9 mouse cellular contexts compared by ENCODE assay signal in the genomic region with DNA sequence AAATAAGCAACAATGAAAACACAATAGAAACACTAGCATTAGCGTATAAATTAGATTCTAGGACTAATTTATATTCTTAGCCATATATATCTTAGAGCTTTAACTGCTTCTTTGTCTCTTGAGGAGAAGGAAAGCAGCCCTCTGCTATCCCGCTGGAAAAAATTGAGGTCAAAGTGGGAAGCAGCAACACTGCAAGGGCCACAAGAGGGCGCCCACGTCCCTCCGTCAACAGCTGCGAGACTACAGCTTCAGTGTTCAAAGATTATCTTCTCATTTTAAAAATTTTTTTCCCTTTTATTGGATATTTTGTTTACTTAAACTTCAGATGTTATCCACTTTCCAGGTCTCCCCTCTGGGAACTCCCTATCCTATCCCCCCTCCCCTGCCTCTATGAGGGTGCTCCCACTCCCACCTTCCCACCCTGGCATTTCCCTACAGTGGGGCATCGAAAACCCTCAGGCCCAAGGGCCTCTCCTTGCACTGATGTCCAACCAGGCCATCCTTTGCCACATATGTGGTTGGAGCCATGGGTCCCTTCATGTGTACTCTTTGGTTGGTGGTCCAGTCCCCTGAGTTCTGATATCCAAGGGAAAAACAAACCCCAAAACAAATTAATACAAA. TPM values are rescaled to one million over a fixed set of nuclear protein-coding genes. Genes with fewer than 3 reads are reported as not detected.
A peak's percentile ranks its signal among the peaks of the same experiment; 100 is the strongest.
DNase-seq lines count a peak whose midpoint lies in the region; ATAC-seq lines count a peak whose summit lies in the region.
"Had no signal": no experiment of that assay in that cellular context is flagged by ENCODE, and none has a peak within 500 bp of the region (broad histone marks: within the 10 kb centered on the region; RNA-seq: fewer than 3 reads in every experiment).

No protein-coding gene starts in this region.

- H3K4me1 ChIP-seq in liver, embryonic 12.5 days = peaks cover 8% of the 10 kb centered on the region
- H3K4me1 ChIP-seq in forebrain, embryonic 16.5 days (replicated peaks; ENCODE audit: control insufficient read depth, insufficient read depth, low read length) = peaks cover 14% of the 10 kb centered on the region
- H3K4me1 ChIP-seq in kidney, embryonic 14.5 days (ENCODE audit: control insufficient read depth, insufficient read depth, low read length) = 0 out of 2 replicates have a peak, but pooled peaks cover 2% of the 10 kb centered on the region
- H3K4me1 ChIP-seq in liver, embryonic 13.5 days (replicated peaks) = peaks cover 19% of the 10 kb centered on the region
- no peaks in the 10 kb centered on the region for H3K4me1 ChIP-seq in neural tube, embryonic 12.5 days

- H3K27ac ChIP-seq in liver, embryonic 12.5 days = no peak overlapping the region
- H3K27ac ChIP-seq in forebrain, embryonic 16.5 days (ENCODE audit: low read length) = no peak overlapping the region
- H3K27ac ChIP-seq in kidney, embryonic 14.5 days (ENCODE audit: low read depth, low read length) = no peak overlapping the region
- no peak overlapping the region for H3K27ac ChIP-seq in liver, embryonic 13.5 days
- H3K27ac ChIP-seq in neural tube, embryonic 12.5 days = no peak overlapping the region
- H3K27ac ChIP-seq: embryonic facial prominence, embryonic 15.5 days had no signal

- peaks cover 5% of the 10 kb centered on the region; the same call in 1 of the 2 replicates for H3K27me3 ChIP-seq in liver, embryonic 12.5 days (replicated peaks)
- no peaks in the 10 kb centered on the region for H3K27me3 ChIP-seq in forebrain, embryonic 16.5 days (replicated peaks; ENCODE audit: control insufficient read depth, insufficient read depth, low read length)
- no peaks in the 10 kb centered on the region for H3K27me3 ChIP-seq in kidney, embryonic 14.5 days (ENCODE audit: control insufficient read depth, insufficient read depth, low read length)
- H3K27me3 ChIP-seq in liver, embryonic 13.5 days = no peaks in the 10 kb centered on the region
- no peaks in the 10 kb centered on the region for H3K27me3 ChIP-seq in neural tube, embryonic 12.5 days (replicated peaks)
- H3K27me3 ChIP-seq: embryonic facial prominence, embryonic 15.5 days had no signal

- H3K4me2 ChIP-seq in liver, embryonic 12.5 days = no peak overlapping the region
- H3K4me2 ChIP-seq in forebrain, embryonic 16.5 days (ENCODE audit: low read length) = no peak overlapping the region
- no peak overlapping the region for H3K4me2 ChIP-seq in kidney, embryonic 14.5 days (replicated peaks; ENCODE audit: low read depth, low read length)
- H3K4me2 ChIP-seq in liver, embryonic 13.5 days = no peak overlapping the region
- H3K4me2 ChIP-seq in neural tube, embryonic 12.5 days (replicated peaks) = no peak overlapping the region
- H3K4me2 ChIP-seq: embryonic facial prominence, embryonic 15.5 days had no signal

- no peaks in the 10 kb centered on the region for H3K36me3 ChIP-seq in liver, embryonic 12.5 days
- H3K36me3 ChIP-seq in forebrain, embryonic 16.5 days (ENCODE audit: control insufficient read depth, insufficient read depth) = no peaks in the 10 kb centered on the region
- no peaks in the 10 kb centered on the region for H3K36me3 ChIP-seq in kidney, embryonic 14.5 days (ENCODE audit: control insufficient read depth, insufficient read depth, low read length)
- H3K36me3 ChIP-seq in liver, embryonic 13.5 days = no peaks in the 10 kb centered on the region
- peaks cover 3% of the 10 kb centered on the region; the same call in 1 of the 2 replicates for H3K36me3 ChIP-seq in neural tube, embryonic 12.5 days
- H3K36me3 ChIP-seq: embryonic facial prominence, embryonic 15.5 days had no signal

- WGBS in liver, embryonic 12.5 days (ENCODE audit: insufficient replicate concordance) = 14% methylated on average over 7 of the region's 7 CpGs
- WGBS in forebrain, embryonic 16.5 days = 13% methylated on average over 7 of the region's 7 CpGs
- 15% methylated on average over 7 of the region's 7 CpGs for WGBS in kidney, embryonic 14.5 days
- WGBS in liver, embryonic 13.5 days (ENCODE audit: insufficient replicate concordance) = 13% methylated on average over 7 of the region's 7 CpGs
- 15% methylated on average over 7 of the region's 7 CpGs for WGBS in neural tube, embryonic 12.5 days

- no peak for ATAC-seq in liver, embryonic 12.5 days
- ATAC-seq in forebrain, embryonic 16.5 days = peak; percentile 46
- peak; percentile 49 for ATAC-seq in kidney, embryonic 14.5 days (ENCODE audit: low FRiP score, low TSS enrichment)
- ATAC-seq in liver, embryonic 13.5 days (ENCODE audit: low read depth) = no peak
- peak; percentile 49; the same call in 1 of the 2 replicates for ATAC-seq in neural tube, embryonic 12.5 days (ENCODE audit: low FRiP score, low read depth)

- no peaks in the 10 kb centered on the region for H3K9me3 ChIP-seq in liver, embryonic 12.5 days (replicated peaks)
- H3K9me3 ChIP-seq in forebrain, embryonic 16.5 days (ENCODE audit: control insufficient read depth, low read length) = no peaks in the 10 kb centered on the region
- no peaks in the 10 kb centered on the region for H3K9me3 ChIP-seq in kidney, embryonic 14.5 days (ENCODE audit: control insufficient read depth, low read length)
- no peaks in the 10 kb centered on the region for H3K9me3 ChIP-seq in liver, embryonic 13.5 days (replicated peaks)
- no peaks in the 10 kb centered on the region for H3K9me3 ChIP-seq in neural tube, embryonic 12.5 days
- H3K9me3 ChIP-seq: embryonic facial prominence, embryonic 15.5 days had no signal

- DNase-seq in liver = peak; percentile 79
- peak; percentile 84 to 90 for DNase-seq in cerebellum, adult 18-20 months
- peak; percentile 54 for DNase-seq in liver, embryonic 13.5 days
- peak; percentile 67 for DNase-seq in thymus, postnatal 25 days

- H3K9ac ChIP-seq in liver, embryonic 12.5 days = no peak overlapping the region
- no peak overlapping the region for H3K9ac ChIP-seq in forebrain, embryonic 16.5 days (replicated peaks; ENCODE audit: low read depth, low read length)
- no peak overlapping the region for H3K9ac ChIP-seq in kidney, embryonic 14.5 days (ENCODE audit: low read depth, low read length)
- no peak overlapping the region for H3K9ac ChIP-seq in liver, embryonic 13.5 days
- no peak overlapping the region for H3K9ac ChIP-seq in neural tube, embryonic 12.5 days
- H3K9ac ChIP-seq: embryonic facial prominence, embryonic 15.5 days had no signal

- H3K4me3 ChIP-seq in liver, embryonic 12.5 days = no peak overlapping the region
- H3K4me3 ChIP-seq in forebrain, embryonic 16.5 days (replicated peaks; ENCODE audit: low read length) = no peak overlapping the region
- no peak overlapping the region for H3K4me3 ChIP-seq in kidney, embryonic 14.5 days (ENCODE audit: low read length)
- no peak overlapping the region for H3K4me3 ChIP-seq in liver, embryonic 13.5 days (replicated peaks)
- H3K4me3 ChIP-seq in neural tube, embryonic 12.5 days = no peak overlapping the region
- H3K4me3 ChIP-seq: embryonic facial prominence, embryonic 15.5 days had no signal

RNA-seq across cellular contexts. Expression of a gene that starts 21.2 kb away (rescaled TPM):
- 80.0 and 82.2 TPM in 2 replicates for polyA plus RNA-seq in liver, embryonic 12.5 days (2016; fragmentation: Nextera tagmentation; extraction: Ambion mirVana)
- polyA plus RNA-seq in forebrain, embryonic 16.5 days (2015; fragmentation: Nextera tagmentation; extraction: Ambion mirVana) = 77.5 and 77.7 TPM in 2 replicates
- 58.6 and 81.6 TPM in 2 replicates for polyA plus RNA-seq in kidney, embryonic 14.5 days (2014; fragmentation: Nextera tagmentation; extraction: Ambion mirVana)
- polyA plus RNA-seq in liver, embryonic 13.5 days (2015; fragmentation: Nextera tagmentation; extraction: Ambion mirVana) = 64.1 and 70.4 TPM in 2 replicates
- polyA plus RNA-seq in neural tube, embryonic 12.5 days (2016; fragmentation: Nextera tagmentation; extraction: Ambion mirVana) = 79.6 and 81.0 TPM in 2 replicates

RNA-seq across cellular contexts. Expression of a gene that starts 30.2 kb away (rescaled TPM):
- polyA plus RNA-seq in liver, embryonic 12.5 days (2016; fragmentation: Nextera tagmentation; extraction: Ambion mirVana) = 12.3 and 12.4 TPM in 2 replicates
- 19.2 and 20.4 TPM in 2 replicates for polyA plus RNA-seq in forebrain, embryonic 16.5 days (2015; fragmentation: Nextera tagmentation; extraction: Ambion mirVana)
- polyA plus RNA-seq in kidney, embryonic 14.5 days (2014; fragmentation: Nextera tagmentation; extraction: Ambion mirVana) = 24.3 and 32.8 TPM in 2 replicates
- 10.5 and 11.5 TPM in 2 replicates for polyA plus RNA-seq in liver, embryonic 13.5 days (2015; fragmentation: Nextera tagmentation; extraction: Ambion mirVana)
- polyA plus RNA-seq in neural tube, embryonic 12.5 days (2016; fragmentation: Nextera tagmentation; extraction: Ambion mirVana) = 20.8 and 22.1 TPM in 2 replicates

RNA-seq across cellular contexts. Expression of a gene that starts 49.2 kb away (rescaled TPM):
- polyA plus RNA-seq in liver, embryonic 12.5 days (2016; fragmentation: Nextera tagmentation; extraction: Ambion mirVana) = 8.3 and 8.4 TPM in 2 replicates
- polyA plus RNA-seq in forebrain, embryonic 16.5 days (2015; fragmentation: Nextera tagmentation; extraction: Ambion mirVana) = 16.6 and 17.0 TPM in 2 replicates
- polyA plus RNA-seq in kidney, embryonic 14.5 days (2014; fragmentation: Nextera tagmentation; extraction: Ambion mirVana) = 14.8 and 15.0 TPM in 2 replicates
- 5.5 and 6.0 TPM in 2 replicates for polyA plus RNA-seq in liver, embryonic 13.5 days (2015; fragmentation: Nextera tagmentation; extraction: Ambion mirVana)
- 7.5 and 9.3 TPM in 2 replicates for polyA plus RNA-seq in neural tube, embryonic 12.5 days (2016; fragmentation: Nextera tagmentation; extraction: Ambion mirVana)

Comparison
In these comparisons a context has a peak if more than half of its experiments do, and no peak if none do; other contexts are left out.
1. ATAC-seq: peak in forebrain, embryonic 16.5 days (single experiment), kidney, embryonic 14.5 days (single experiment) and neural tube, embryonic 12.5 days (single experiment); none in liver, embryonic 12.5 days (single experiment) and liver, embryonic 13.5 days (single experiment).
2. Peak in every context shown above with its lines, with median percentiles within 50 percentile points of each other: DNase-seq.